Mouse (Mus musculus): ENCODE measurements around the gene B020011L13Rik. TPM values are rescaled to one million over a fixed set of nuclear protein-coding genes. Genes with fewer than 3 reads are reported as not detected.
"Not testable (repeated sequence)": the region's sequence is repeated elsewhere in the genome, so short reads cannot be mapped to it uniquely, and the experiment has no call there.

Gene B020011L13Rik
- not detected for total RNA-seq (2021)
- long read RNA-seq, experiment 1: 0 reads
- long read RNA-seq, experiment 2: 0 reads

DNA sequence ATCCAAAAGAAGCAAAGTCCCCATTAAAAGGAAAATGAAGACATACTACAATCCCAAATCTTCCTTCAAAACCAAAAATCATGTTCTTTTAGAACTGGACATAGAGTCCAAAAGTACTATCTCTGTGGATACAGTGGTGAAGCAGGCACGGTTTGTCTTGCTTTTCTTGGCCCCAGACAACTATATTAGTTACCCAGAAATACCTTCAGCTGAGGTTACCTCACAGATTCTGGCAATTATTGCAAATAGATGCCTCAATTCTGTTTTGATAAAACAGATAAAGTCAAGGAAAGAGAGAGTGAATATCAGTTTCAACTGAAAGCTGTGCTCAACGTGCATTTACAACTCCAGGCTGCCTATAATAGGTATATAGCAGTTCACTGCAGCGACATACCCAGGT is at the start of gene B020011L13Rik:
B020011L13Rik (plus strand) TSS at position 301 of the 400 bp plus-strand sequence.
- DNase-seq: not testable (repeated sequence)

DNA sequence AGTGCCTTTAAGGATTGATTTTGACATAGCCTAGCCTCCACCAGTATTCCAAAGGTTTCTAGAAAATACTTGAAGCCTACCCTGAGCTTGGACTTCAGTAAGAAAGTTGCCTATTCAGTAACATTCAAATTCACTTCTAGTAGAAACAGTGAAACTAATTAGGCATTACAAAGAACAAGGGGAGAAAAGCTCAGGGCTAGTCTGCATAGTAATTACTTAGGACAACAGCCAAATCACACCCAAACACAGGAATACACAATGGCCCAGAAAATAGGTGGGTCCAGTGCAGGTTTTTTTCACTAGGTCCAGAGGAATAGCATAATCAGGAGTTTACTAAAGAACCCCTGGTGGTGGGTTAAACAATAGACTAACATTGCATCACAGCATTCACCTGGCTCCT is 35.3 kb downstream of the B020011L13Rik start:
- DNase-seq: not testable (repeated sequence)

DNA sequence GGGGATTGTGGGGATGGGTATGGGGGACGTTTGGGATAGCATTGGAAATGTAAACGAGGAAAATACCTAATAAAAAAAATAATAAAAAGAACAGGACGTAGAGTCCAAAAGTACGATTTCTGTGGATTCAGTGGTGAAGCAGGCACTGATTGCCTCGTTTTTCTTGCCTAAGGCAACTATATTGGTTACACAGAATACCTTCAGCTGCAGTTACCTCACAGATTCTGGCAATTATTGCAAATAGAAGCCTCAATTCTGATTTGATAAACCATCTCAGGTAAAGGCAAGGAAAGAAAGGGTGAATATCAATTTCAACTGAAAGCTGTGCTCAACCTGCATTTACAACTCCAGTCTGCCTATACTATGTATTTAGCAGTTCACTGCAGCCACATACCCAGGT is 48.8 kb downstream of the B020011L13Rik start, which contains the start of gene Gm28360:
Gm28360 (plus strand) TSS at position 301 of the 400 bp plus-strand sequence.
- not testable (repeated sequence) for DNase-seq

DNA sequence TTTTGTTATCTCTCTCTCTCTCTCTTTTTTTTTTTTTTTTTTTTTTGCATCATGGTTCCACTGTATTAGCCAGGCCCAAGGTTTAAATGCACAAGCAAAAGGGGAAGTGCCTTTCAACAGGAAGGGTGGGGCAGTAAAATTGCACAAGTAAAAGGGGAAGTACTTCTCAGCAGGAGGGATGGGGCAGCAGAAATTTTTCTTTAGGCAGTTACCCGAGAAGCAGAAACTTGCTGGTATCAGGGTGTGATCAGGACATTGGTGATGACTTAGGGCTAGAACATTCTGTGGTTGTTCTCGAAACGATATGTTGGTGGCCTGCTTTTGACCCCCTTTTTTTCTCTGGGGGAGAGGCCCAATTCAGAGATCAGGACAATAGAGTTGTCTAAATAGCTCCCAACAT is 70.8 kb downstream of the B020011L13Rik start:
- DNase-seq: not testable (repeated sequence)

Other genes starting within 250 kb of the B020011L13Rik start
- gene Gm28363, start 84.0 kb upstream of the B020011L13Rik start, total RNA-seq (2021): not detected
- gene Gm28360, start 48.9 kb downstream of the B020011L13Rik start, total RNA-seq (2021): not detected
- gene Gm28168, start 146.9 kb downstream of the B020011L13Rik start, total RNA-seq (2021): not detected
- not detected for gene Gm7145, start 184.8 kb downstream of the B020011L13Rik start, total RNA-seq (2021)

All from adrenal gland, postnatal 36 days (tissue).